Mouse (Mus musculus) thymus, adult 2 months (tissue): ENCODE data around the gene Eps8l1.

Source experiments
- CTCF ChIP-seq: fragments of 200-500 bp; IDR thresholded peaks from 2 replicates; pipeline ENCODE4 v1.5.1; 2012; ENCODE audit warnings: mild to moderate bottlenecking, control low read depth, low read length, moderate library complexity, borderline replicate concordance; ENCODE audit not compliant: control insufficient read depth, poor library complexity, insufficient read depth; ENCODE audit errors: extremely low read depth
- POLR2A ChIP-seq: fragments of 200-500 bp; IDR thresholded peaks from 2 replicates; pipeline ENCODE4 v1.6.1; 2012; ENCODE audit warnings: mild to moderate bottlenecking, low read length, control low read depth, moderate library complexity; ENCODE audit not compliant: control insufficient read depth, poor library complexity, insufficient read depth; ENCODE audit errors: extremely low read depth

DNA sequence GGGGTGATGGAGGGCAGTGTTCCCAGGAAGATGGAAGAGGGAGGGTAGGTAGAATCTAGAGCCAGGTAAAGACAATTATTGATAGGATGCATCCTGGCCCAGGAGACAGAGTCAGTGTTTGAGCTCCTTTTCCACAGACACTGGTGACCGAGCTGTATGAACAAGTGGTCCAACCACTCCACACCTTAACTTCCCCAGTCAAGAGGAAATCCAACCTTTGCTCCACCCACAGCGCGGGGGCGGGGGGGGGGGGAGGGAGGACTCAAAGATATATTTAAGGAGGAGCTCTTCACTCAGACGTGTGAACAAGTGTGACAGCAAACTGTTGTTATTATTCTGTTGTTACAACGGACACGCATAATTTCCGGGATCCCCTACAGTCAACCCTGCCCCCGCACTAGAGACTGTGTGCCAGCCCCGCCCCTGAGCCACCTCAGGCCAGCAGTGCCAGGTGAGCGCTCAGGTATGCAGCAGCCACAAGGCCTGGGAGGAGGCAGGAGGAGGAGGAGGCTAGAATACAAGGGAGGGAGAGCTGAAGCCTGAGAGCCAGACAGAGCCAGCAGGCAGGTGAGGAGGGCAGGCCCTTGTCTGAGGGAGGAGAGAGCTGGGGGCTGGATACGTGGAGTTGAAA lies 3.8 kb downstream of the Eps8l1 start:
- TF ChIP-seq CTCF (no peak), POLR2A (no peak)
